Comparison of ENCODE assay signal across 8 mouse cellular contexts in the genomic region with DNA sequence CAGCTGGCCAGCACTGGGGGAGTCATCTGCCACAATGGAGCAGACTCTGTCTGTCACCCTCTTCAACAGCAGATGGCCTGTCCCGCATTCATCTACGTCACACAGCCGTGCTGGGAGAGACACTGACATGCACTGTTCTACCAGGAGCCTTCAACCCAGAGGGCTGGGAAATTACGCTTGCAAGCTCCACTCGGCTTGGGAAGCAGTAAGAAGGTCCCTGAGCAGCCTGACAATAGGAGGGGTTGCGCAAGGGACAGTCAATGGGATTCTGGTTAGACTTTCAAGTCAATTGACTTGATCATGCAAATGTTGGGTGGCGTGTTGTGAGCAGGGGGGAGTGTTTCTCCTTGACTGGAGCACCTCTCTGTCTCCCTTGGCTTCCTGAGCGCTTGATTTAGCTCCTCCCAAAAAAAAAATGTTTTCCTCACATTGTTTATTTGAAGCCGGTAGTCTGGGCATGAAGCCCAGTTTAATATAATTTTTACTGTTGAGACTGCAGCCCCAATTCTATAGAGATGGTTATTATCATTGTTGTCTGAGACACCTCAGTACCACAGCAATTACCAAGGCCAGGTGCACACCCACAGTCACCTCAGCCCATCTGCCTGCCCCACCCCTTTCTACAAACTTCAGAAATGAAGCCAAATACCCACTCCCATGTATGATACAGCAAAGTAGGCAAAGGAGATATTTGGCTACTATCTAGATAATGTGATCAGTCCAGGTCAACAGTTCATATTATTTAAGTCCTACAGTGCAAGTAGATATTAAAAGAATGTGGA.
A peak's percentile ranks its signal among the peaks of the same experiment; 100 is the strongest.
DNase-seq lines count a peak whose midpoint lies in the region; ATAC-seq and TF ChIP-seq lines count a peak whose summit lies in the region.

No protein-coding gene starts in this region.

- 41% methylated on average over 9 of the region's 9 CpGs for WGBS in forebrain, embryonic 15.5 days
- WGBS in hindbrain, embryonic 10.5 days, result 52% methylated on average over 9 of the region's 9 CpGs

- ATAC-seq in forebrain, embryonic 15.5 days (replicated peaks), result peak; percentile 90
- ATAC-seq in CD4-positive, CD25-positive, alpha-beta regulatory T cell, adult 4 months, result no peak

- H3K4me2 ChIP-seq in forebrain, embryonic 15.5 days (replicated peaks), result peak overlapping the region; percentile 17

- TF ChIP-seq CTCF in C2C12 (IDR thresholded peaks at IDR 0.05; ENCODE audit: control insufficient read depth, insufficient read depth, insufficient read length), result no peak

- H3K9ac ChIP-seq in forebrain, embryonic 15.5 days (replicated peaks), result no peak overlapping the region

- no peaks in the 10 kb centered on the region for H3K27me3 ChIP-seq in C2C12 (ENCODE audit: control insufficient read depth, insufficient read depth, insufficient read length)
- H3K27me3 ChIP-seq in forebrain, embryonic 15.5 days, result no peaks in the 10 kb centered on the region
- no peaks in the 10 kb centered on the region for H3K27me3 ChIP-seq in hindbrain, embryonic 10.5 days (ENCODE audit: insufficient read depth, poor library complexity, severe bottlenecking)

- H3K79me2 ChIP-seq in C2C12 (ENCODE audit: control insufficient read depth, insufficient read depth), result no peaks in the 10 kb centered on the region

- peak; percentile 74 for DNase-seq in cerebellum, adult 11-12 months
- DNase-seq in hindbrain, embryonic 10.5 days (ENCODE audit: low spot score), result peak; percentile 76
- peak; percentile 63 to 69 for DNase-seq in layer of hippocampus, postnatal 10 days (ENCODE audit: low spot score in 2 of 2)
- peak; percentile 76 for DNase-seq in lung, postnatal 36 days
- peak; percentile 30 to 32 for DNase-seq in right cerebral cortex, postnatal 36 days (ENCODE audit: low spot score in 2 of 2)

- H3K27ac ChIP-seq in forebrain, embryonic 15.5 days (replicated peaks), result peak overlapping the region; percentile 83
- peak overlapping the region; percentile 79 for H3K27ac ChIP-seq in hindbrain, embryonic 10.5 days

- no peaks in the 10 kb centered on the region for H3K9me3 ChIP-seq in forebrain, embryonic 15.5 days
- no peaks in the 10 kb centered on the region for H3K9me3 ChIP-seq in hindbrain, embryonic 10.5 days

- H3K79me3 ChIP-seq in C2C12 (ENCODE audit: low read depth), result no peaks in the 10 kb centered on the region

- H3K36me3 ChIP-seq in C2C12 (ENCODE audit: control insufficient read depth, insufficient read depth), result no peaks in the 10 kb centered on the region
- H3K36me3 ChIP-seq in forebrain, embryonic 15.5 days, result no peaks in the 10 kb centered on the region
- H3K36me3 ChIP-seq in hindbrain, embryonic 10.5 days, result no peaks in the 10 kb centered on the region

- H3K4me1 ChIP-seq in forebrain, embryonic 15.5 days, result peaks cover 30% of the 10 kb centered on the region
- H3K4me1 ChIP-seq in hindbrain, embryonic 10.5 days (replicated peaks), result peaks cover 36% of the 10 kb centered on the region

- H3K4me3 ChIP-seq in C2C12 (ENCODE audit: insufficient read depth, poor library complexity, severe bottlenecking), result no peak overlapping the region
- no peak overlapping the region for H3K4me3 ChIP-seq in forebrain, embryonic 15.5 days
- no peak overlapping the region for H3K4me3 ChIP-seq in hindbrain, embryonic 10.5 days

- H3ac ChIP-seq in C2C12 (ENCODE audit: control insufficient read depth, insufficient read length, low read depth), result no peak overlapping the region

TF ChIP-seq in C2C12, 6 proteins besides CTCF, POLR2A, EP300 and RAD21:
- TF ChIP-seq FOSL1 (IDR thresholded peaks at IDR 0.05; ENCODE audit: insufficient read depth, low read length, poor library complexity, severe bottlenecking) (no peak), CEBPB (IDR thresholded peaks at IDR 0.05; ENCODE audit: low read depth) (peak; percentile 50)
